Mouse (Mus musculus): Measurements from ENCODE around the gene Trnp1.
A peak's percentile ranks its signal among the peaks of the same experiment; 100 is the strongest.

The Trnp1 gene

DNA sequence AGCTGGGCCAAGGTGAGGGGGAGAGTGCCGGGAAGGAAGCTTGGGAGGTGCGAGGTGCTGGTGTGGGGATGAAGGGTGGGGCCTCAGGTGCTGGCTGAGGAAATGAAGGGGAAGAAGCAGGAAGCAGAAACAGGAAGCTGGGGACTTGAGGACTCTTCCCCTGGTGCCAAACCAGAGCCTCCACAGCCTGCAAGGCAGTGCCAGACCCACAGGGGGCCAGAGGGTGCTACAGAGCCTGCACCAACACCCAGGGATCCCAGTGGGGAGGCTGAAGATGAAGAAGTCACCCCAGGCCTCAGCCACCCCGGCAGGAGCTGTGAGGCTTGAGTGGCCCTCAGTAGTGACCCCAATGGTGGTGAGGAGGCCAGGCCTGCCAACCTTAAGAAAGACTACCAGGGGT, 40.3 kb downstream of the Trnp1 start:
- no peak for DNase-seq

GRCm38 (mm10) chr4:133452433-133452832, 45.9 kb downstream of the Trnp1 start:
- DNase-seq, result no peak

DNA sequence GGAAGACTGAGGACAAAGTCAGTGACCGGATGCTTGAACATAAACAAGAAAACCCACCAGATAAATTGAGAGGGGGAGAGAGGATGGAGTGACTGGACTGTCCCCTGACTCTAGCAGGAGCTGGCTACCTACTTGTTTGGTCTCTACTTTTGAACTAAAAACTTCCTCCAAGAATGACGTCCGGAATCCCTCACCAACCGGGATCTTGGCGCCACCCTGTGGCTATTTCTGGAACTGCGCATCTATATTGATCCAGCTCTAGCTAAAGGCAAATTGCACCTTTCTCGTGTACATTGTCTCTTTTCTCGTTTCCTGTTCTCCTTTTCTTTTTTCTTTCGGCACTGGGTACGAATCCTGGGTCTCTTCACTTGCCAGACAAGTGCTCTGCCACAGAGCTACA, 46.8 kb downstream of the Trnp1 start:
- DNase-seq, result peak; percentile 75

DNA sequence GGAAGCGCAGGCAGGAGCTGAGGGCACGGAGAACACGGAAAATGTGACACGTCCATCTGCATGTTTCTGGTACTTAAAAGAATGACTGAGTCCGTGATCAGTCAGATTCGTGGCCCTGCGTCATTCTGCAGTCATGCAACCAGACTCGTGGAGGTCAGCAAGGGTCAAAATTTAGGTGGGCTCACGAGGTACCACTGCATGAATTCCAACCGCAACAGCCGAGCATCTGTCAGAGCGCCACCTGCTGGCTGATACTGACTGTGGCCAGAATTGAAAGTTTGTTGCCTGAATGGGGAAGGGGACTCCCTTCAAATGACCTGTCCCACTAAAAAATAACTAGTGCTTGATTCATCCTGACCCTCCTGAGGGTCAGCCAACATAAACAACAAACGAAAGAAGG, 48.6 kb downstream of the Trnp1 start:
- DNase-seq, result no peak

DNA sequence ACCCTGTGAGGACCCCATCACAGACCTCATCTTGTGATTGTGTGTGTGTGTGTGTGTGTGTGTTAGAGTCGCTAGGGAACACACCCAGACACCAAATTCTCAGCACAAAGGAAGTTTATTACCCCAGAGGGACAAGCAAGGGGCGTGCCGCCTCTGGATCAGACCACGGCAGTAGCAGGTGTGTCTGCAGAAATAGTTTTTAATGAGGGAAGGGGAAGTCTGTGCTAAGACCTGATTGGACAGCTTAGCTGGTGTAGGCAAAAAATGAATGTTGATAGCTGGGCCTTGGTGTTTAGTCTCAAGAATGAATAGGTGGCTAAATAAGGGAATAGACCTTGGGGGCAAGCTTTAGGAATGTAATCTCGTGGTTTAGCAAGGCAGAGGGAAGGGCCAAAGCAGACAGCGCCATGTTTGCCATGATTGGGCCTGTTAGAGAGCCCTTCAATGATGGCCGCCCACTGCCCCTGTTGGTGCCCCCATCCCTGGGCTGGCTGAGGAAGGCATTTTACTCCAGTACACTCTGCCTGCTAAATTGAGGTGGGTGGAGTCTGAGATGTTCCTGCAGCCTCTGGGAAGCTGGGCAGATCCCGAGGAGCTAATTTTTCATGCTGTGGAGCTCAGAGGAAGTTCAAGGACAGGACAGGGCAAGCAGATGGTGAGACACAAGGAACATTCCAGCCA, 49.5 kb downstream of the Trnp1 start:
- DNase-seq, result no peak

- no peak for DNase-seq
Observed at GRCm38 (mm10) chr4:133447967-133448366, 50.4 kb downstream of the Trnp1 start.

- DNase-seq, result no peak
Observed at GRCm38 (mm10) chr4:133447366-133447765, 51.0 kb downstream of the Trnp1 start.

GRCm38 (mm10) chr4:133445727-133446126, 52.6 kb downstream of the Trnp1 start:
- DNase-seq, result no peak

- DNase-seq, result no peak
Observed at GRCm38 (mm10) chr4:133443085-133443484, 55.3 kb downstream of the Trnp1 start.

DNA sequence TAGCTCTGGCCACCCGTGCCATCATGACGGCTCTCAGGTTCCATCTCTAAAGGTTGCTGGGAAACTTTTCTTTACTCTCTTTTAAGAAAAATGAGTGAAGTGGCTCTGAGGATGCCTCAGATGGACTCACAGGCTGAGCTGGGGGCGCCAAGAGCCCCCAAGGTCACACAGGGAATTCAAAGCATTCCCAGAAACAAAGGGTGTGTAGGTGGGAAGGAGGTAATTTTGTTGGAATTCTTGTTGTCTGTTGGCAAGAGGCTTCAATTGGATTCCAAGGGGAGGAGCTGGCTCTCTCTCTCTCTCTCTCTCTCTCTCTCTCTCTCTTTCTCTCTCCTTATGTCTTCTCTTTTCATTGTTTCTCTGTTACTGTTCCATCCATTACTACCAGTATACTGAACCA, 56.2 kb downstream of the Trnp1 start:
- DNase-seq, result no peak

Measured in right cerebral cortex, postnatal 25 days (tissue).